Mouse (Mus musculus): ENCODE data around the gene Topors. TPM values are rescaled to one million over a fixed set of nuclear protein-coding genes. Genes with fewer than 3 reads are reported as not detected.
"Not testable (repeated sequence)": the region's sequence is repeated elsewhere in the genome, so short reads cannot be mapped to it uniquely, and the experiment has no call there.

Topors gene
- polyA plus RNA-seq (2015; fragmentation: Nextera tagmentation; extraction: Ambion mirVana) = 36.5 and 38.3 TPM in 2 replicates

GRCm38 (mm10) chr4:40269430-40270032, at the start of gene Topors, which contains the start of gene Smim27:
Gene Topors, minus strand, starts transcription at chr4:40269850.
Gene Smim27, plus strand, starts transcription at chr4:40269579.
- 0% methylated on average over 38 of the region's 38 CpGs for WGBS
- ATAC-seq = peak; percentile 96

GRCm38 (mm10) chr4:40317404-40317803, 47.8 kb upstream of the Topors start:
- H3K9me3 ChIP-seq = no peaks in the 10 kb centered on the region
- 79% methylated on average over 3 of the region's 3 CpGs for WGBS
- H3K36me3 ChIP-seq = no peaks in the 10 kb centered on the region
- H3K27ac ChIP-seq = no peak overlapping the region
- H3K4me1 ChIP-seq (replicated peaks) = no peaks in the 10 kb centered on the region
- H3K4me3 ChIP-seq (replicated peaks) = no peak overlapping the region
- no peak overlapping the region for H3K9ac ChIP-seq
- ATAC-seq = no peak
- no peaks in the 10 kb centered on the region for H3K27me3 ChIP-seq (replicated peaks)
- H3K4me2 ChIP-seq (replicated peaks) = no peak overlapping the region

More at GRCm38 (mm10) chr4:40269430-40270032, at the start of gene Topors, which contains the start of gene Smim27:
- peaks cover 10% of the 10 kb centered on the region for H3K4me1 ChIP-seq (replicated peaks)
- H3K36me3 ChIP-seq = no peaks in the 10 kb centered on the region
- H3K27ac ChIP-seq = peak within 1 kb of the TSS; percentile 99
- H3K9ac ChIP-seq = peak within 1 kb of the TSS; percentile 93
- H3K4me2 ChIP-seq (replicated peaks) = peak within 1 kb of the TSS; percentile 90
- no peaks in the 10 kb centered on the region for H3K27me3 ChIP-seq (replicated peaks)
- H3K4me3 ChIP-seq (replicated peaks) = peak within 1 kb of the TSS; percentile 69
- H3K9me3 ChIP-seq = no peaks in the 10 kb centered on the region

- Histone ChIP-seq H3K4me1 (replicated peaks) (no peaks in the 10 kb centered on the region), H3K27me3 (replicated peaks) (no peaks in the 10 kb centered on the region), H3K27ac (no peak overlapping the region), H3K36me3 (no peaks in the 10 kb centered on the region), H3K4me2 (replicated peaks) (no peak overlapping the region), H3K9ac (no peak overlapping the region), H3K4me3 (replicated peaks) (no peak overlapping the region), H3K9me3 (no peaks in the 10 kb centered on the region)
- 81% methylated on average over 6 of the region's 6 CpGs for WGBS
- no peak for ATAC-seq
Observed at GRCm38 (mm10) chr4:40313026-40313425, 43.4 kb upstream of the Topors start.

- H3K4me3 ChIP-seq (replicated peaks) = no peak overlapping the region
- no peaks in the 10 kb centered on the region for H3K27me3 ChIP-seq (replicated peaks)
- ATAC-seq = no peak
- no peak overlapping the region for H3K27ac ChIP-seq
- 33% methylated on average over 1 of the region's 1 CpGs for WGBS
- no peaks in the 10 kb centered on the region for H3K9me3 ChIP-seq
- no peak overlapping the region for H3K4me2 ChIP-seq (replicated peaks)
- H3K4me1 ChIP-seq (replicated peaks) = no peaks in the 10 kb centered on the region
- no peak overlapping the region for H3K9ac ChIP-seq
- no peaks in the 10 kb centered on the region for H3K36me3 ChIP-seq
Observed at GRCm38 (mm10) chr4:40312213-40312612, 42.6 kb upstream of the Topors start.

- ATAC-seq = 0 out of 2 replicates have a peak, but pooled peaks have one; percentile 25
- Histone ChIP-seq H3K4me3 (replicated peaks) (no peak overlapping the region), H3K27me3 (replicated peaks) (no peaks in the 10 kb centered on the region), H3K9ac (no peak overlapping the region), H3K36me3 (no peaks in the 10 kb centered on the region), H3K27ac (no peak overlapping the region), H3K4me1 (replicated peaks) (no peaks in the 10 kb centered on the region), H3K9me3 (no peaks in the 10 kb centered on the region), H3K4me2 (replicated peaks) (no peak overlapping the region)
- WGBS = 69% methylated on average over 11 of the region's 11 CpGs
Observed at GRCm38 (mm10) chr4:40310796-40311383, 41.2 kb upstream of the Topors start.

- Histone ChIP-seq H3K27ac (no peak overlapping the region), H3K9ac (no peak overlapping the region), H3K4me2 (replicated peaks) (no peak overlapping the region), H3K4me1 (replicated peaks) (no peaks in the 10 kb centered on the region), H3K27me3 (replicated peaks) (no peaks in the 10 kb centered on the region), H3K9me3 (no peaks in the 10 kb centered on the region), H3K36me3 (no peaks in the 10 kb centered on the region), H3K4me3 (replicated peaks) (no peak overlapping the region)
- ATAC-seq = no peak
Observed at GRCm38 (mm10) chr4:40309682-40310081, 40.0 kb upstream of the Topors start.

GRCm38 (mm10) chr4:40302445-40303125, 32.9 kb upstream of the Topors start:
- Histone ChIP-seq H3K9ac (no peak overlapping the region), H3K4me1 (replicated peaks) (0 out of 2 replicates have a peak, but pooled peaks cover 2% of the 10 kb centered on the region), H3K4me3 (replicated peaks) (no peak overlapping the region), H3K27ac (no peak overlapping the region), H3K36me3 (no peaks in the 10 kb centered on the region), H3K9me3 (no peaks in the 10 kb centered on the region), H3K4me2 (replicated peaks) (no peak overlapping the region), H3K27me3 (replicated peaks) (no peaks in the 10 kb centered on the region)
- no peak for ATAC-seq
- WGBS = 79% methylated on average over 10 of the region's 10 CpGs

GRCm38 (mm10) chr4:40301076-40301789, 31.6 kb upstream of the Topors start:
- H3K27me3 ChIP-seq (replicated peaks) = no peaks in the 10 kb centered on the region
- H3K36me3 ChIP-seq = no peaks in the 10 kb centered on the region
- peak; percentile 70 for ATAC-seq
- WGBS = 11% methylated on average over 16 of the region's 16 CpGs
- H3K4me1 ChIP-seq (replicated peaks) = 0 out of 2 replicates have a peak, but pooled peaks cover 2% of the 10 kb centered on the region
- no peak overlapping the region for H3K9ac ChIP-seq
- no peak overlapping the region for H3K4me3 ChIP-seq (replicated peaks)
- no peaks in the 10 kb centered on the region for H3K9me3 ChIP-seq
- H3K27ac ChIP-seq = no peak overlapping the region
- peak overlapping the region; percentile 15; the same call in 1 of the 2 replicates for H3K4me2 ChIP-seq (replicated peaks)

GRCm38 (mm10) chr4:40299169-40299568, 29.5 kb upstream of the Topors start:
- Histone ChIP-seq H3K4me1 (replicated peaks) (0 out of 2 replicates have a peak, but pooled peaks cover 2% of the 10 kb centered on the region), H3K9me3 (no peaks in the 10 kb centered on the region), H3K4me2 (replicated peaks) (no peak overlapping the region), H3K27ac (no peak overlapping the region), H3K9ac (no peak overlapping the region), H3K36me3 (no peaks in the 10 kb centered on the region), H3K27me3 (replicated peaks) (no peaks in the 10 kb centered on the region), H3K4me3 (replicated peaks) (no peak overlapping the region)
- WGBS = 70% methylated on average over 5 of the region's 5 CpGs
- no peak for ATAC-seq

GRCm38 (mm10) chr4:40291511-40291910, 21.9 kb upstream of the Topors start:
- not testable (repeated sequence) for H3K4me2 ChIP-seq (replicated peaks); H3K36me3 ChIP-seq; H3K27ac ChIP-seq; H3K27me3 ChIP-seq (replicated peaks); H3K9me3 ChIP-seq; H3K4me3 ChIP-seq (replicated peaks); ATAC-seq; H3K9ac ChIP-seq; H3K4me1 ChIP-seq (replicated peaks)
- WGBS = 93% methylated on average over 11 of the region's 11 CpGs

- no peak for ATAC-seq
- Histone ChIP-seq H3K9me3 (no peaks in the 10 kb centered on the region), H3K36me3 (no peaks in the 10 kb centered on the region), H3K4me2 (replicated peaks) (no peak overlapping the region), H3K4me3 (replicated peaks) (no peak overlapping the region), H3K27me3 (replicated peaks) (no peaks in the 10 kb centered on the region), H3K27ac (no peak overlapping the region), H3K9ac (no peak overlapping the region), H3K4me1 (replicated peaks) (no peaks in the 10 kb centered on the region)
- WGBS = 87% methylated on average over 2 of the region's 2 CpGs
Observed at GRCm38 (mm10) chr4:40289046-40289445, 19.4 kb upstream of the Topors start.

GRCm38 (mm10) chr4:40287415-40287814, 17.8 kb upstream of the Topors start:
- 73% methylated on average over 6 of the region's 6 CpGs for WGBS
- ATAC-seq = no peak

More at GRCm38 (mm10) chr4:40287415-40287814, 17.8 kb upstream of the Topors start:
- H3K4me1 ChIP-seq (replicated peaks) = no peaks in the 10 kb centered on the region
- no peak overlapping the region for H3K4me3 ChIP-seq (replicated peaks)
- H3K9ac ChIP-seq = no peak overlapping the region
- H3K4me2 ChIP-seq (replicated peaks) = no peak overlapping the region
- no peaks in the 10 kb centered on the region for H3K9me3 ChIP-seq
- no peaks in the 10 kb centered on the region for H3K27me3 ChIP-seq (replicated peaks)
- no peak overlapping the region for H3K27ac ChIP-seq
- no peaks in the 10 kb centered on the region for H3K36me3 ChIP-seq
